Mouse (Mus musculus) induced T-regulatory cell, adult 2 months (primary cell): ENCODE measurements around the gene Pop5.

ENCODE experiments used
- DNase-seq: peaks from one replicate; pipeline ENCODE4 v3.0.0-alpha.2; 2012; ENCODE audit warnings: low read depth

Gene Pop5

GRCm38 (mm10) chr5:115266340-115266739 is 30.7 kb downstream of the Pop5 start:
- no peak for DNase-seq

GRCm38 (mm10) chr5:115266787-115267468 is 31.3 kb downstream of the Pop5 start:
- DNase-seq, result no peak

GRCm38 (mm10) chr5:115267469-115268045 is 31.9 kb downstream of the Pop5 start:
- no peak for DNase-seq

- DNase-seq, result no peak
Measured at GRCm38 (mm10) chr5:115268266-115268665, 32.6 kb downstream of the Pop5 start.

- peak; percentile 13 for DNase-seq
Measured at GRCm38 (mm10) chr5:115269969-115270368, 34.3 kb downstream of the Pop5 start.

GRCm38 (mm10) chr5:115271931-115272811 is 36.5 kb downstream of the Pop5 start:
- DNase-seq, result peak; percentile 60

GRCm38 (mm10) chr5:115272812-115273548 is 37.3 kb downstream of the Pop5 start, which contains the start of gene Rnf10:
Gene Rnf10, minus strand, starts transcription at chr5:115272898.
- DNase-seq, result peak; percentile 99

- no peak for DNase-seq
Measured at GRCm38 (mm10) chr5:115273549-115274135, 38.0 kb downstream of the Pop5 start.

GRCm38 (mm10) chr5:115274353-115274752 is 38.7 kb downstream of the Pop5 start:
- DNase-seq, result no peak

- peak; percentile 58 for DNase-seq
Measured at GRCm38 (mm10) chr5:115274771-115275170, 39.1 kb downstream of the Pop5 start.

- DNase-seq, result peak; percentile 67
Measured at GRCm38 (mm10) chr5:115275998-115276397, 40.4 kb downstream of the Pop5 start.

GRCm38 (mm10) chr5:115278053-115278452 is 42.4 kb downstream of the Pop5 start:
- DNase-seq, result no peak

GRCm38 (mm10) chr5:115278785-115279184 is 43.1 kb downstream of the Pop5 start:
- DNase-seq, result no peak

- peak; percentile 90 for DNase-seq
Measured at GRCm38 (mm10) chr5:115279226-115280049, 43.8 kb downstream of the Pop5 start, which contains the start of gene Coq5. Gene Coq5, plus strand, starts transcription at chr5:115279666.

GRCm38 (mm10) chr5:115280050-115280687 is 44.5 kb downstream of the Pop5 start:
- peak; percentile 52 for DNase-seq

GRCm38 (mm10) chr5:115284735-115285134 is 49.1 kb downstream of the Pop5 start:
- peak; percentile 48 for DNase-seq

- no peak for DNase-seq
Measured at GRCm38 (mm10) chr5:115294173-115294572, 58.5 kb downstream of the Pop5 start.
